12 mouse cellular contexts compared by ENCODE assay signal in the genomic region with DNA sequence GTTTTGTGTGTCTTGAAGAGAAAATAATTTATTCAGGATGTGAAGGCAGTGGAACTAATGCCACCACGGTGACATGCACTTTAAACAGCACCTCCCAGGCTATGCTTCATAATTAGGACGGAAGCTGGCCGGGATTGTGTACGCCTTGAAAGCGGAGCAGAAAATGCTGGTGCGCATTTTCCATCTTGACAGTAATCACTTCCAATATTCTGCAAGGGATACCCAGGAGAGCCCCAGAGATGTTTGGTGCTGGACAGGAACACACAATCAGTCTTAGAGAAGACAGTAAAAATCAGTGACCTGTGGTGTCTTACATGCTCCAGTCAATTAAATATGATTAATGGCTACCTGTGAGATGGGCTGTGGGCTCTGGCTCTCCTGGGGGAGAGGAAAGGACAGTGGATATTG.
DNase-seq lines count a peak whose midpoint lies in the region.
"Had no signal": no experiment of that assay in that cellular context is flagged by ENCODE, and none has a peak within 500 bp of the region (broad histone marks: within the 10 kb centered on the region; RNA-seq: fewer than 3 reads in every experiment).

No protein-coding gene starts in this region.

- peak; percentile 19 for DNase-seq in embryo, embryonic 10.5 days (ENCODE audit: low spot score)
- DNase-seq in embryo, embryonic 10 days (ENCODE audit: low spot score), result no peak
- DNase-seq in left cerebral cortex, postnatal 4 days, result peak; percentile 15
- DNase-seq in left cerebral cortex, postnatal 36 days (ENCODE audit: low spot score in 2 of 2), result no peak
- DNase-seq in mesoderm, embryonic 11.5 days (ENCODE audit: low read depth, low spot score), result peak; percentile 42
- DNase-seq in retina, embryonic 14.5 days (ENCODE audit: low spot score), result peak; percentile 78
- DNase-seq in urinary bladder, adult 18-20 months (ENCODE audit: low spot score in 2 of 2), result no peak
- no peak for DNase-seq in lung, postnatal 10 days
- DNase-seq: cerebellum, adult 9-10 months; heart, adult 2 months; heart, postnatal 4 days; kidney, postnatal 10 days had no signal

- intact Hi-C loops in left cerebral cortex, postnatal 4 days (cut with DNase I), result no loop called here
- intact Hi-C loops in left cerebral cortex, postnatal 36 days (cut with DNase I), result no loop called here

Comparison
In these comparisons a context has a peak if more than half of its experiments do, and no peak if none do; other contexts are left out.
1. DNase-seq: peak in embryo, embryonic 10.5 days (single experiment), left cerebral cortex, postnatal 4 days (single experiment), mesoderm, embryonic 11.5 days (single experiment) and retina, embryonic 14.5 days (single experiment); none in embryo, embryonic 10 days (single experiment), left cerebral cortex, postnatal 36 days (0 of 2), urinary bladder, adult 18-20 months (0 of 2) and lung, postnatal 10 days (single experiment).